Mouse (Mus musculus) megakaryocyte, embryonic 14.5 days (primary cell): ENCODE data around the gene Gnao1. TPM values are rescaled to one million over a fixed set of nuclear protein-coding genes. Genes with fewer than 3 reads are reported as not detected.

Experiments used
- H3K27me3 ChIP-seq: replicated peaks from 2 replicates; pipeline ENCODE3; 2012; ENCODE audit warnings: inconsistent platforms
- H3K36me3 ChIP-seq: replicated peaks from 2 replicates; pipeline ENCODE3; 2012; ENCODE audit warnings: low read length, inconsistent platforms, mixed read lengths
- H3K4me1 ChIP-seq: 2 replicates; pipeline ENCODE4 v1.6.1; 2012; ENCODE audit warnings: inconsistent platforms
- H3K4me3 ChIP-seq: replicated peaks from 2 replicates; pipeline ENCODE3; 2012; ENCODE audit warnings: moderate library complexity, mild to moderate bottlenecking, inconsistent platforms
- H3K9me3 ChIP-seq: 2 replicates; pipeline ENCODE4 v1.6.1; 2012; ENCODE audit warnings: inconsistent platforms
- FLI1 ChIP-seq: IDR thresholded peaks from 2 replicates; pipeline ENCODE4 v1.6.1; 2012; ENCODE audit warnings: low read length, inconsistent platforms, mixed read lengths
- GATA1 ChIP-seq: IDR thresholded peaks from 3 replicates; pipeline ENCODE4 v1.6.1; 2012; ENCODE audit warnings: mixed read lengths, low read length, inconsistent platforms, borderline replicate concordance
- polyA plus RNA-seq: library from polyadenylated mRNA; stranded (reverse); fragments of >175 nt; gene quantifications from 2 replicates; pipeline ENCODE4 v1.2.3, GENCODE M21; 2012; ENCODE audit warnings: low replicate concordance; ENCODE audit not compliant: insufficient read depth

The Gnao1 gene
- polyA plus RNA-seq, 1 experiment: not detected

DNA sequence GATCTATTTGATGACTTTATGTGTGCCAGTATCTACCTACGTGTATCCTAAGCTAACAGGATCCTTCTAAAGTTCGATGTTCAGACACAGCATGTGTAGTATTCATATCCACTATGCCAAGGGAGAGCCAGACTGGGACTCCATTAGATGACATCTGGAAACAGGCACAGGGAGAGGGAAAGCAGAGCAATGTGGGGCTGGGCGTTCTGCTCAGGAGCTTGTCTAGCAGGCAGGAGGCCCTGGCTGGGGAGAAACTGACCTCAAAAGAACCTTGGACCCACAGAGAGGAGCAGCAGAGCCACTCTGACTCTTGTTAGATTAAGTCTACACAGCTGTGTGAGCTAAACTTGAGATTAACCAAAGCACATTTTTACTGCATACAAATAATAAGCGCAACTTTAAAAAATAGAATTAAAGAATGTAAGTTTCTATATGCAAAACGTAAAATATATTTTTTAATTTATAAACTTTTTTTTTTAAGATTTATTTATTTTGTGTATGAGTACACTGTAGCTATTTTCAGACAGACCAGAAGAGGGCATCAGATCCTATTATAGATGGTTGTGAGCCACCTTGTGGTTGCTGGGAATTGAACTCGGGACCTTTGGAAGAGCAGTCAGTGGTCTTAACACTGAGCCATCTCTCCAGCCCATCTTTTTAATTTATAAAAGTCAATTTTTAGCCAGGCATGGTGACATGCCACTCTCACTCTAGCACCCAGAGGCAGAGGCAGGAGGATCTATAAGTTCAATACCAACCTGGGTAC lies 166.9 kb downstream of the Gnao1 start:
- Histone ChIP-seq H3K4me3 (no peak overlapping the region), H3K4me1 (no peaks in the 10 kb centered on the region), H3K9me3 (peaks cover 2% of the 10 kb centered on the region; the same call in 1 of the 2 replicates), H3K36me3 (peaks cover 98% of the 10 kb centered on the region), H3K27me3 (no peaks in the 10 kb centered on the region)
- TF ChIP-seq FLI1 (no peak), GATA1 (no peak)

DNA sequence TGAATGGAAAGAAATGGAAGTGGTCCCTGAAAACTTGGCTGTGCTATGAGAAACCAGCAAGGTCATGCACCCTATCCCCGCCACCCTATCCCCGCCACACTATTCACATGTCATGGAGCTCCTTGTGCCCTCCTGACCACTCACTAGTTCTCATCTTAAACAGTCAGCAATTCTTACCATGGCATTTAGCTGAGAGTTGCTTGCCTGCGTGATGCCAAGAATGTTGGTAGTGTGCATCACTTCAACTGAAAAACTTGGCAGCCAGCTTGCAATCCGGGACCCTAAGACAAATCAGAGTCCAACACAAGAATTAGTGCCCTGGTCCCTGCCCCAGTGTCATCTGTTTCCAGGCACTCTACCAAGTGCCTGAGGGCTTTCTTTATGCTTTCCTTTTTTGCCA lies 170.4 kb downstream of the Gnao1 start:
- peaks cover 2% of the 10 kb centered on the region; the same call in 1 of the 2 replicates for H3K9me3 ChIP-seq
- peaks cover 7% of the 10 kb centered on the region for H3K4me1 ChIP-seq
- H3K4me3 ChIP-seq: no peak overlapping the region
- no peak for TF ChIP-seq FLI1
- TF ChIP-seq GATA1: no peak
- H3K27me3 ChIP-seq: no peaks in the 10 kb centered on the region
- H3K36me3 ChIP-seq: peaks cover 98% of the 10 kb centered on the region

DNA sequence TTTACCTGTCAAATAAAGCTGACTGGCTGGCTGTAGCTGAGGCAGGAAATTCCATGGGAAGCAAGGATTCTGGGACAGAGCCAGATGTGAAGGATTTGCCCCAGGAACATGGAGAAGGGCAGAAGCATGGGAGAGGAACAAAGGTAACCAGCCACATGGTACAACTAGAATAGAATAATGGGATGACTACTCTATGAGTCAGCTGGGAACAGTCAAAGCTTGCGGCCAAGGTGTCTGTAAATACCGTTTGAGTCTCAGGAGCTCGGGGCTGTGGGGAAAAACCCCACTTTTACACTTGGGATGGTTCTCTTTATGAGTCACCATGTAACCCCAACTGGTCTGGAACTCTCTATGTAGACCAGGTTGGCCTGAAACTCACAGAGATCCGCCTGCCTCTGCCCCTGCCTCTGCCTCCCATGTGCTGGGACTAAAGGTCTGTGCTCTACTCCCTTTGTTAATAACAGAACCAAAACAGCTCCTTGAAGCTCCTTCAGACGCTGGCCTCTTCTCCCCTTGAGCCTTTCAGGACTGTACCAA lies 172.0 kb downstream of the Gnao1 start:
- TF ChIP-seq GATA1 (no peak), FLI1 (no peak)
- H3K27me3 ChIP-seq: no peaks in the 10 kb centered on the region
- H3K36me3 ChIP-seq: peaks cover 97% of the 10 kb centered on the region
- H3K9me3 ChIP-seq: peaks cover 2% of the 10 kb centered on the region; the same call in 1 of the 2 replicates
- H3K4me1 ChIP-seq: peaks cover 7% of the 10 kb centered on the region
- no peak overlapping the region for H3K4me3 ChIP-seq

DNA sequence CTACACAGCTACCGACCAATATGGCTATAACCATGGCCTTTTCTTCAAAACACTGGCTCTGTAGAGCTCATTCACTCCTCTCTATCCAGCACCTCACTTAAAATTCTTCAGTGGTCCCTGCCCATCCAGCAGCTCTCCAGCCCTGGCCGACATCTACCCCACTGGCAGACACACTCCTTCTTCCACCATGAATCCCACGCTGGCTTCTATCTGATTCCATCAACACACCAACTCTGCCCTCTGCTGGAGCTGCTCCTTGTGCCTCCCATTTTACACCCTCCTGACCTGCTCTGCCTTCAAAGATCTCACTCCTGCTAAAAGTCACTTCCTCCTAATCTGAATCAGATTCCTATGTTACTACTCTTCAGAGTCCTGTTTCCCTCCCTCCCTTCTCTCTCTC lies 174.1 kb downstream of the Gnao1 start:
- H3K4me3 ChIP-seq: no peak overlapping the region
- no peaks in the 10 kb centered on the region for H3K27me3 ChIP-seq
- TF ChIP-seq GATA1: no peak
- no peak for TF ChIP-seq FLI1
- peaks cover 7% of the 10 kb centered on the region for H3K4me1 ChIP-seq
- H3K36me3 ChIP-seq: peaks cover 95% of the 10 kb centered on the region
- H3K9me3 ChIP-seq: no peaks in the 10 kb centered on the region

DNA sequence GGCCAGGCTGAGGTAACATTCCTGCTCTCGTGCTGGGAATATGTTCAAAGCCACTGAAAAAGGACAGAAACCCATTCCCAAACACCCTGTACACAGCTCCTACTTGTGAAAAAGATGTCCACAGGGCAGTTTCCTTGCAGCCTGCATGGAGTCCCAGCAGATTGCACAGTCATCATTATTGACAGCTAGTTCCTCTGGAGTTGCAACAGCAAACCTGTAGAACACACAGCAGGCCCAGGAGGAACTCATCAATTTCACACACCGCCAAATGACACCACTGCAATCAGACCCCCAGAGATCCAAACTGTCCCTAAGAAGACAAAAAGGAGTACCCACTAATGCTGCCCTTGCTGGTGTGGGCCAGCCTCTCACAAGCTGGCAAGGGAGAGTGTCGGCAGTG lies 175.0 kb downstream of the Gnao1 start:
- TF ChIP-seq GATA1 (no peak), FLI1 (no peak)
- H3K27me3 ChIP-seq: no peaks in the 10 kb centered on the region
- no peaks in the 10 kb centered on the region for H3K9me3 ChIP-seq
- peaks cover 95% of the 10 kb centered on the region for H3K36me3 ChIP-seq
- H3K4me3 ChIP-seq: no peak overlapping the region
- peaks cover 7% of the 10 kb centered on the region for H3K4me1 ChIP-seq

DNA sequence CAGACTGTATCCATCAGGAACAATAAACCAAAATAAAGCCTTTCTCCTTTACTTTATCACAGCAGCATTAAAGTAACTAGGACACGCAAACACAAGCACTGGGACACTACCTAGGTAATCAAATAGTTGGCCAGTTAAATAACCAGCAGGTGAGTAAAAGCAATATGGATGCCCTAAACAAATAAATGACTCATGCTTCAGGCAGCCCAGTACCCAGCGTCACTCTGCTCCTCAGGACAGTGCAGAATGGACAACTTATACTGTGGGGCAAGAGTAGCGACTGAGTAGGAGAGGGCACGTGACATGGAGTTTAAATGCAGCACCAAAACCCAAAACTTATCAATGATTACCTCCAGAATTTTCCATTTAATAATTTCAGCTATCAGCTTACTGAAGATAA lies 180.0 kb downstream of the Gnao1 start:
- H3K4me1 ChIP-seq: peaks cover 5% of the 10 kb centered on the region
- no peak overlapping the region for H3K4me3 ChIP-seq
- TF ChIP-seq FLI1: no peak
- no peak for TF ChIP-seq GATA1
- peaks cover 66% of the 10 kb centered on the region for H3K36me3 ChIP-seq
- peaks cover 12% of the 10 kb centered on the region for H3K9me3 ChIP-seq
- no peaks in the 10 kb centered on the region for H3K27me3 ChIP-seq

DNA sequence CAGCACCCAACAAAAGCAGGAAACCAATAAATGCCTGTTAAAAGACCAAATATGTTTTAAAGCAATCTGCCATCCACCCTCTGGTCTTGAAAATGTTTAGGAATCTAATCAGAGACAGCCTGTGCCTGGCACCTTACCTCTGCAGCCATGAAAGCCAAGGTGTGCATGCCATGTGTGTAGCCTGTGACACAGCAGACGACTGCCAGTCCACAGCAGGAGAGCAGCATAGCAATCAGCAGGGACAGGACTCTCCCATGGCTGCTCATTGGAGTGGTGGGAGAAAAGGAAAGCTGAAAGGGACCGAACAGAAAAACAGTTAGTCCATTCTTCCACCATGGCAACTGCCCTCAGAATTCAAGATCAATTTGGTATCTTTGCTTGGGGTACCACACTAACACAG lies 189.2 kb downstream of the Gnao1 start:
- no peaks in the 10 kb centered on the region for H3K27me3 ChIP-seq
- no peak for TF ChIP-seq GATA1
- no peak for TF ChIP-seq FLI1
- no peak overlapping the region for H3K4me3 ChIP-seq
- peaks cover 59% of the 10 kb centered on the region for H3K36me3 ChIP-seq
- no peaks in the 10 kb centered on the region for H3K9me3 ChIP-seq
- H3K4me1 ChIP-seq: peaks cover 9% of the 10 kb centered on the region; the same call in 1 of the 2 replicates

DNA sequence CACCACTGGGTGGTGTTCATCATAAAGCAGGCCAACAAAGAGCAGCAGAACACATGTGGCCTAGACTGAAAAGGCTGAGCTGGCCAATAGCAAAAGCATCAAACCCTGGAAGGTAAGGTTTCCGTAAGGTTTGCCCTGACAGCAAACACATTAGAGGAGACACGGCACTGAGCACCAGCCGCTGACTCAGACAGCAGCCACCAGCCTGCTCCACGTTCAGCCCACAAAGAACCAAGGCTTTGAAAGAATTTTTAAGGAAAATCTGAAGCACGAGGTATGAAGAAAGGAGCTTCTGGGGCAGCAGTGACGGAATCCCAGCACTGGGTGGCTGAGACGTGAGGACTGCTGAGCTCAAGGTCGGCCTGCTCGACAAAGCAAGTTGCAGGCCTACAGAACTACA lies 194.4 kb downstream of the Gnao1 start:
- TF ChIP-seq GATA1: no peak
- no peak for TF ChIP-seq FLI1
- peaks cover 63% of the 10 kb centered on the region for H3K36me3 ChIP-seq
- no peaks in the 10 kb centered on the region for H3K9me3 ChIP-seq
- peaks cover 25% of the 10 kb centered on the region for H3K4me1 ChIP-seq
- no peaks in the 10 kb centered on the region for H3K27me3 ChIP-seq
- H3K4me3 ChIP-seq: no peak overlapping the region

DNA sequence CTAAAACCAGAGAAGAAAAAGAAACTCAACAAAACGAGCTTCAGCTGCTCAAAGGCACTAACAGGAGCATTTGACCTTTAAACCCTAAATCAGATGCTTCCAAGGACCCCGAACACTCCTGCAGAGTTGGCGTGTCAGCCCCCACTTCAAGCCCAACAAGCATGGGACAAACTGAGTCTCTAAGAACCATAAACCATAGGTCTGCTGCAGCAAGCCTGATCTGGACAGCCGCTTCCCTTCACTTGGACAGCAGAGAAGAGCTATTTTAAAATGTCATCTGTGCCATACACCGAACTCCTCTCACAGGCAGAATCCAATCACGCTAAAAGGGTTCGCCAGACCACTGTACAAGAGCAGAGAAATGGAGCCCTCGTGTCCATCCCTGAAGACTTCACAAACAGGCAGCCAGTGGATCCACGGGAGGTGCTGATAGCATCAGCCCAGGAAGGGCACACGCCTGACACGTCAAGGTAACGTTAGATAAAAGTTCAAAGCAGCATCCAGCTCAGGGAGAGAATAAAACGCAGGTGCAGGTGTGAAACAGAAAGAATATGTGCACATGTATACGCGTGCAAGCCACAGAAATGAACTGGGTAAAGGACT lies 199.6 kb downstream of the Gnao1 start:
- Histone ChIP-seq H3K4me1 (peaks cover 40% of the 10 kb centered on the region), H3K36me3 (peaks cover 23% of the 10 kb centered on the region), H3K27me3 (no peaks in the 10 kb centered on the region), H3K9me3 (no peaks in the 10 kb centered on the region), H3K4me3 (peak overlapping the region; percentile 28)
- TF ChIP-seq FLI1: no peak
- TF ChIP-seq GATA1: no peak

DNA sequence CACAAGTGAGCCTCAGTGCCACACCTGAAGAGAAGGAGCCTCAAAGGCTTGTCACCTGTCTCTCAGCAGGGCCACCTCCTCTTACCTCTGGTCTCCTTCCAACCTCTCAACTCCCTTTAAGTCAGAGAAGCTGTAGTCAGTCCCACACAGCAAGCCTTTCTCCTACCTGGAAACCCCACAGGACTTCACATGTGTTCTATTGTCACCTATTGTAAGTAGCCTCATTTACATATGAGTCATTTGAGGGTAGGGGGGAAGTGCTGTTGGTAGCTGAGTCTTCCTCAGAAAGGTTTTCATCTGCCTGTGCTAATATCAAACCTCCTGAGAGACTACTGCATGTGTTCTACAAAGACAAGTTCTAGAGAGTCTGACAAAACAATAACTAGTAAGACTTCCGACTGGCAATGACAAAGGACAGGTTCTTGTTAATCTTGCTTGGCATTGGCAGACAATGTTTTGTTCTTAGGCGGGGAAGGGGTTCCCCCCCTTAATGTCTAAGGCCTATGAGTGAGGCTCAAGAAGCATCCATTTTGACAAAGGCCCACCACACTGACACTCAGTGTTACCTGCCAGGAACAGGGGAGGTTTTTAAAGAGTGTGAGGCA lies 200.4 kb downstream of the Gnao1 start:
- H3K36me3 ChIP-seq: peaks cover 23% of the 10 kb centered on the region
- no peaks in the 10 kb centered on the region for H3K27me3 ChIP-seq
- peak overlapping the region; percentile 69 for H3K4me3 ChIP-seq
- TF ChIP-seq FLI1 (no peak), GATA1 (no peak)
- no peaks in the 10 kb centered on the region for H3K9me3 ChIP-seq
- peaks cover 40% of the 10 kb centered on the region for H3K4me1 ChIP-seq
